Mouse (Mus musculus) MEL (cell line): ENCODE measurements around the gene Apba2. TPM values are rescaled to one million over a fixed set of nuclear protein-coding genes. Genes with fewer than 3 reads are reported as not detected.

Experiments
- DNase-seq: peaks from one replicate; pipeline ENCODE4 v3.0.0; 2011; ENCODE audit warnings: low read depth, low spot score
- H3K27ac ChIP-seq: 2 replicates; pipeline ENCODE4 v1.5.1; 2012; ENCODE audit warnings: low read depth, mild to moderate bottlenecking, control low read depth, low read length, moderate library complexity; ENCODE audit not compliant: control insufficient read depth
- H3K27me3 ChIP-seq, 2 experiments: fragments of 150-350 bp in 1 of 2; sonication (generic) in 1 of 2; 2 replicates each; pipeline ENCODE4 v1.6.1; 2012; ENCODE audit warnings: low read length in 2 of 2, mild to moderate bottlenecking in 2 of 2, improper control_type of control experiment in 1 of 2, moderate library complexity in 1 of 2; ENCODE audit not compliant: insufficient read depth in 2 of 2, control insufficient read depth in 1 of 2
- H3K36me3 ChIP-seq, 2 experiments: 2 replicates each; pipeline ENCODE4 v1.6.1; 2012 to 2014; ENCODE audit warnings: low read length in 2 of 2, improper control_type of control experiment in 1 of 2, inconsistent platforms in 1 of 2, mild to moderate bottlenecking in 1 of 2; ENCODE audit not compliant: insufficient read depth in 2 of 2, control insufficient read depth in 1 of 2
- H3K4me1 ChIP-seq, 2 experiments: fragments of 150-350 bp in 1 of 2; sonication (generic) in 1 of 2; 2 replicates each; pipeline ENCODE4 v1.6.1; 2012; ENCODE audit warnings: low read length in 2 of 2, improper control_type of control experiment in 1 of 2, mild to moderate bottlenecking in 1 of 2; ENCODE audit not compliant: insufficient read depth in 2 of 2, control insufficient read depth in 1 of 2
- H3K4me3 ChIP-seq, 2 experiments: fragments of 150-350 bp in 1 of 2; sonication (generic) in 1 of 2; 2 replicates each; pipeline ENCODE4 v1.5.1; 2012; ENCODE audit warnings: low read depth in 2 of 2, low read length in 2 of 2, mild to moderate bottlenecking in 2 of 2, moderate library complexity in 2 of 2, control low read depth in 1 of 2, improper control_type of control experiment in 1 of 2; ENCODE audit not compliant: control insufficient read depth in 1 of 2, insufficient read depth in 1 of 2
- H3K79me2 ChIP-seq: 2 replicates; pipeline ENCODE4 v1.6.1; 2012; ENCODE audit warnings: mild to moderate bottlenecking, low read length, moderate library complexity; ENCODE audit not compliant: control insufficient read depth, poor library complexity, insufficient read depth
- H3K9ac ChIP-seq: 2 replicates; pipeline ENCODE4 v1.6.1; 2012; ENCODE audit warnings: low read depth, mild to moderate bottlenecking, control low read depth, low read length, moderate library complexity; ENCODE audit not compliant: control insufficient read depth, poor library complexity, severe bottlenecking
- H3K9me3 ChIP-seq: fragments of 150-350 bp; sonication (generic); replicated peaks from 2 replicates; pipeline ENCODE4 v1.6.1; 2012; ENCODE audit warnings: mild to moderate bottlenecking, low read length, improper control_type of control experiment, moderate library complexity; ENCODE audit not compliant: insufficient read depth
- E2F4 ChIP-seq: IDR thresholded peaks from 2 replicates; pipeline ENCODE4 v1.6.1; 2011; ENCODE audit warnings: low read depth, low read length, improper control_type of control experiment, borderline replicate concordance
- ELF1 ChIP-seq: IDR thresholded peaks from 2 replicates; pipeline ENCODE4 v1.6.1; 2014; ENCODE audit warnings: low read depth, mild to moderate bottlenecking, inconsistent platforms, low read length, improper control_type of control experiment, moderate library complexity
- ETS1 ChIP-seq: IDR thresholded peaks from 2 replicates; pipeline ENCODE4 v1.6.1; 2012; ENCODE audit warnings: low read depth, mild to moderate bottlenecking, inconsistent platforms, low read length, improper control_type of control experiment, moderate library complexity
- MAFK ChIP-seq: IDR thresholded peaks from 2 replicates; pipeline ENCODE4 v1.6.1; 2011; ENCODE audit warnings: low read depth, mild to moderate bottlenecking, low read length, improper control_type of control experiment, borderline replicate concordance
- MAX ChIP-seq: IDR thresholded peaks from 2 replicates; pipeline ENCODE4 v1.6.1; 2011; ENCODE audit warnings: low read length, improper control_type of control experiment
- MXI1 ChIP-seq: IDR thresholded peaks from 2 replicates; pipeline ENCODE4 v1.6.1; 2011; ENCODE audit warnings: mild to moderate bottlenecking, low read depth, low read length, improper control_type of control experiment
- MYB ChIP-seq: IDR thresholded peaks from 2 replicates; pipeline ENCODE4 v1.6.1; 2011; ENCODE audit warnings: mild to moderate bottlenecking, low read depth, low read length, improper control_type of control experiment
- POLR2A ChIP-seq, 2 experiments: IDR thresholded peaks; 2 replicates each; pipeline ENCODE4 v1.6.1; 2011 to 2012; ENCODE audit warnings: low read length in 2 of 2, mild to moderate bottlenecking in 2 of 2, control low read depth in 1 of 2, improper control_type of control experiment in 1 of 2, low read depth in 1 of 2, moderate library complexity in 1 of 2; ENCODE audit not compliant: control insufficient read depth in 1 of 2, insufficient read depth in 1 of 2, poor library complexity in 1 of 2
- POLR2AphosphoS2 ChIP-seq: IDR thresholded peaks from 2 replicates; pipeline ENCODE4 v1.6.1; 2011; ENCODE audit warnings: low read length, improper control_type of control experiment
- POLR2AphosphoS5 ChIP-seq: IDR thresholded peaks from 2 replicates; pipeline ENCODE4 v1.6.1; 2012; ENCODE audit warnings: low read depth, borderline replicate concordance, mild to moderate bottlenecking, inconsistent platforms, low read length, moderate library complexity, mixed read lengths
- RAD21 ChIP-seq: IDR thresholded peaks from 2 replicates; pipeline ENCODE4 v1.6.1; 2011; ENCODE audit warnings: mild to moderate bottlenecking, low read depth, low read length, improper control_type of control experiment
- RCOR1 ChIP-seq: IDR thresholded peaks from 2 replicates; pipeline ENCODE4 v1.6.1; 2012; ENCODE audit warnings: low read depth, mild to moderate bottlenecking, inconsistent platforms, low read length, improper control_type of control experiment
- SIN3A ChIP-seq: IDR thresholded peaks from 2 replicates; pipeline ENCODE4 v1.6.1; 2012; ENCODE audit warnings: low read length, improper control_type of control experiment, inconsistent platforms
- SMC3 ChIP-seq: IDR thresholded peaks from 2 replicates; pipeline ENCODE4 v1.6.1; 2011; ENCODE audit warnings: low read depth, low read length, improper control_type of control experiment
- TCF12 ChIP-seq: IDR thresholded peaks from 2 replicates; pipeline ENCODE4 v1.6.1; 2014; ENCODE audit warnings: low read depth, mild to moderate bottlenecking, inconsistent platforms, low read length, improper control_type of control experiment, moderate library complexity
- USF1 ChIP-seq: IDR thresholded peaks from 2 replicates; pipeline ENCODE4 v1.6.1; 2014; ENCODE audit warnings: low read depth, mild to moderate bottlenecking, inconsistent platforms, low read length, improper control_type of control experiment, moderate library complexity
- USF2 ChIP-seq, 2 experiments: IDR thresholded peaks; 2 replicates each; pipeline ENCODE4 v1.6.1; 2011 to 2012; ENCODE audit warnings: improper control_type of control experiment in 2 of 2, low read length in 2 of 2, borderline replicate concordance in 1 of 2, inconsistent platforms in 1 of 2, low read depth in 1 of 2, mild to moderate bottlenecking in 1 of 2; ENCODE audit not compliant: insufficient read depth in 1 of 2
- ZC3H11A ChIP-seq: IDR thresholded peaks from 2 replicates; pipeline ENCODE4 v1.6.1; 2012; ENCODE audit warnings: low read depth, mild to moderate bottlenecking, inconsistent platforms, low read length, improper control_type of control experiment
- ZNF384 ChIP-seq: IDR thresholded peaks from 2 replicates; pipeline ENCODE4 v1.6.1; 2012; ENCODE audit warnings: low read depth, mild to moderate bottlenecking, inconsistent platforms, low read length, improper control_type of control experiment
- polyA plus RNA-seq, 2 experiments: library from polyadenylated mRNA; stranded (reverse) in 1 of 2; unstranded in 1 of 2; fragments of >175 nt in 1 of 2; fragments of >200 nt in 1 of 2; gene quantifications; 2 replicates each; pipeline versions ENCODE4 v1.2.1 to v1.2.4; 2012; ENCODE audit warnings: low replicate concordance in 2 of 2, low read depth in 1 of 2; ENCODE audit not compliant: insufficient read length in 2 of 2, insufficient read depth in 1 of 2, missing spikeins in 1 of 2
- total RNA-seq: library from RNA; depleted of rRNA; stranded (reverse); fragments of 300-350 nt; gene quantifications from 2 replicates; pipeline ENCODE4 v1.2.3, GENCODE M21; 2012

The Apba2 gene
- total and polyA plus RNA-seq, 3 experiments = not detected

- H3K4me1 ChIP-seq = no peaks in the 10 kb centered on the region
- no peak for TF ChIP-seq USF2 (IDR thresholded peaks at IDR 0.05; ENCODE audit: borderline replicate concordance in 1 of 2, insufficient read depth in 1 of 2, low read depth in 1 of 2, low read length in 2 of 2)
- TF ChIP-seq USF1 = no peak
- TF ChIP-seq SMC3 = no peak
- no peak for TF ChIP-seq MAFK
- H3K4me3 ChIP-seq = no peak overlapping the region
These were observed 214.8 kb downstream of the Apba2 start for GRCm38 (mm10) chr7:64716286-64716685.

DNA sequence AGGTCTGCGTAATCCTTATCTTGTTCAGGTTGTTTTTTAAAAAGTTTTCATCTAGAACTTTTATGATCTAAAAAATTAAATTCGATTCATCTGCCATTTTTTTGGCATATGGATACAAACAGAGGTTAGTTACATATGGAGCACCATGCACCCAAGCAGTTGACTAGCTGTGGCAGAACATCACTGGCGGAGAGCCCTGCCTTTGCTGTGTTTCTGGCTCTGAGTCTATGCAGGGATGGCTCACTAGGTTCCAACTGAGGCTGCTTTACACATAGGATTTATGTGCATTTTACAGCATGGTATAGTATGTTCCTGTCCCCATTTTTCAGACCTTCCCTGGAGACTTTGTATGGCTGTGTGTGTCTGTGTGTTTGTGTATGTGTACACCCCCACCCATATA lies 221.8 kb downstream of the Apba2 start:
- no peak overlapping the region for H3K27ac ChIP-seq
- no peak overlapping the region for H3K4me3 ChIP-seq
- TF ChIP-seq ETS1 = no peak
- no peak for TF ChIP-seq ELF1
- no peak for TF ChIP-seq ZNF384
- no peak for TF ChIP-seq SIN3A
- no peak for TF ChIP-seq ZC3H11A
- TF ChIP-seq RCOR1 = no peak
- TF ChIP-seq MYB = no peak
- TF ChIP-seq POLR2AphosphoS5 = no peak
- no peak for TF ChIP-seq RAD21
- no peak for TF ChIP-seq MXI1
- no peak for TF ChIP-seq TCF12
- TF ChIP-seq POLR2A (IDR thresholded peaks at IDR 0.05; ENCODE audit: control insufficient read depth in 1 of 2, insufficient read depth in 1 of 2, low read depth in 1 of 2, low read length in 2 of 2, poor library complexity in 1 of 2) = no peak
- TF ChIP-seq POLR2AphosphoS2 = no peak
- no peak for TF ChIP-seq E2F4
- no peak for TF ChIP-seq MAX
- no peaks in the 10 kb centered on the region for H3K36me3 ChIP-seq
- DNase-seq = no peak
- H3K79me2 ChIP-seq = no peaks in the 10 kb centered on the region
- no peaks in the 10 kb centered on the region for H3K4me1 ChIP-seq
- H3K27me3 ChIP-seq = no peaks in the 10 kb centered on the region
- H3K9me3 ChIP-seq = no peaks in the 10 kb centered on the region
- no peak overlapping the region for H3K9ac ChIP-seq

More at GRCm38 (mm10) chr7:64716286-64716685, 214.8 kb downstream of the Apba2 start:
- no peak for DNase-seq
- Histone ChIP-seq H3K27ac (no peak overlapping the region), H3K9ac (no peak overlapping the region), H3K27me3 (no peaks in the 10 kb centered on the region), H3K36me3 (no peaks in the 10 kb centered on the region), H3K79me2 (no peaks in the 10 kb centered on the region), H3K9me3 (no peaks in the 10 kb centered on the region)
